Mouse (Mus musculus): ENCODE measurements at regions not wholly inside any gene's neighbourhood (a gene's known extent, or its start where the extent isn't known, plus 50 kb on each side); places are given as distances from the start of the nearest gene placed in this dataset.

DNA sequence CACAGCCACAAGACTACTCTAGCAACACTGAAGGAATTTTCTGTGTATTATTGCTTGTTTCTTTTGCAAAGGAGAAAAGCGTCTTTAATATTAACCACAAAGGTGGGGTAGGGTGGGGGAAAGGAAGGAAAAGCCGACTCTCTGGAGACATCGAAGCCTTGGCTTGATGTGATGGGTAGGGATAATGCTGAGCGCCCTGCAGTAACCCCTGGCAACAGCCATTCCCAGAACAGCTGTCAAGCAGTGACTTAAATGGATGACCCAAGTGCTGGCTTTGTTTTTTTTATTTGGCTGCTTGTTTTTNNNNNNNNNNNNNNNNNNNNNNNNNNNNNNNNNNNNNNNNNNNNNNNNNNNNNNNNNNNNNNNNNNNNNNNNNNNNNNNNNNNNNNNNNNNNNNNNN lies 51.6 kb upstream of the Klf7 start:
- TF ChIP-seq CTCF (IDR thresholded peaks at IDR 0.05; ENCODE audit: extremely low read depth, insufficient read depth, low read length), result no peak
- no peak for TF ChIP-seq POLR2A (IDR thresholded peaks at IDR 0.05; ENCODE audit: extremely low read depth, insufficient read depth, low read length)
